Mouse (Mus musculus) kidney, embryonic 14.5 days (tissue): Measurements from ENCODE around the gene Gm10271. TPM values are rescaled to one million over a fixed set of nuclear protein-coding genes. Genes with fewer than 3 reads are reported as not detected.
A peak's percentile ranks its signal among the peaks of the same experiment; 100 is the strongest.

Experiments
- ATAC-seq: fragments of 200-750 bp; cut with Nextera tagmentation; 2 replicates; pipeline ENCODE4 v1.8.0; 2017; ENCODE audit warnings: moderate number of reproducible peaks, mild to moderate bottlenecking, moderate TSS enrichment, moderate library complexity; ENCODE audit not compliant: low FRiP score, low TSS enrichment
- H3K27ac ChIP-seq: fragments of 300-500 bp; sonication (generic); 2 replicates; pipeline ENCODE4 v1.5.1; 2014; ENCODE audit warnings: low read depth, mild to moderate bottlenecking, low read length, moderate library complexity, mixed read lengths
- H3K27me3 ChIP-seq: fragments of 300-500 bp; sonication (generic); 2 replicates; pipeline ENCODE4 v1.6.1; 2014; ENCODE audit warnings: mild to moderate bottlenecking, low read length; ENCODE audit not compliant: control insufficient read depth, insufficient read depth
- H3K36me3 ChIP-seq: fragments of 300-500 bp; sonication (generic); 2 replicates; pipeline ENCODE4 v1.6.1; 2014; ENCODE audit warnings: low read length, mixed read lengths; ENCODE audit not compliant: control insufficient read depth, insufficient read depth
- H3K4me1 ChIP-seq: fragments of 300-500 bp; sonication (generic); 2 replicates; pipeline ENCODE4 v1.6.1; 2014; ENCODE audit warnings: low read length, mixed read lengths; ENCODE audit not compliant: control insufficient read depth, insufficient read depth
- H3K4me2 ChIP-seq: fragments of 300-500 bp; sonication (generic); replicated peaks from 2 replicates; pipeline ENCODE4 v1.6.1; 2014; ENCODE audit warnings: low read depth, mild to moderate bottlenecking, low read length
- H3K4me3 ChIP-seq: fragments of 300-500 bp; sonication (generic); 2 replicates; pipeline ENCODE4 v1.5.1; 2014; ENCODE audit warnings: mild to moderate bottlenecking, low read length
- H3K9ac ChIP-seq: fragments of 300-500 bp; sonication (generic); 2 replicates; pipeline ENCODE4 v1.6.1; 2014; ENCODE audit warnings: low read depth, mild to moderate bottlenecking, low read length, moderate library complexity
- H3K9me3 ChIP-seq: fragments of 300-500 bp; sonication (generic); 2 replicates; pipeline ENCODE4 v1.6.1; 2016; ENCODE audit warnings: low read length; ENCODE audit not compliant: control insufficient read depth
- WGBS: fragments of 180-500 bp; shearing (Covaris S2); extraction: QIAGEN DNeasy Blood & Tissue Kit; methylation state at CpG from one replicate; pipeline ENCODE4 v1.1.7; 2014; 5-methylcytosine and 5-hydroxymethylcytosine counted together
- polyA plus RNA-seq: library from polyadenylated mRNA; unstranded; fragments of >200 nt; fragmentation: Nextera tagmentation; extraction: Ambion mirVana; gene quantifications from 2 replicates; pipeline ENCODE4 v1.2.1, GENCODE M21; 2014

Gm10271 gene
- polyA plus RNA-seq, 1 experiment from 2014 or later, result not detected

DNA sequence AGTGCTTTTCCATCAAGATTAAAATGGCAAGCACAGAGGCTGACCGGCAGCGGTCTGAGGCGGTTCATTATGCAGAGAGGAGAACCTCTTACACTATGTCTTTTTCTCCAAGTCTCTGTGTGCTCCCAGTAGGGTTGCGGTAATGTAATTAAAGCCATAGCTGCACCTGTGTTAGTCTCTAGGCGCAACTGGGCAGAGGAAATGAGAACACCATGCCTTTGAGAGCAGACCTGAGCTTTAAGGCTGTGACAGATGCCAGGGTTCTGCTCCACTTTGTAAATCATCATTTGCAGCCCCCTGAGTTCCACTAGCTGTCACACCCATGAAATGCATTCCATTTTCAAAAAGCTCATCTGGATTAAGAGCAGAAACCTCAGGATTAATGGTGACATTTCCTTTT is 32.3 kb upstream of the Gm10271 start:
- no peak overlapping the region for H3K4me2 ChIP-seq
- 60% methylated on average over 5 of the region's 5 CpGs for WGBS

DNA sequence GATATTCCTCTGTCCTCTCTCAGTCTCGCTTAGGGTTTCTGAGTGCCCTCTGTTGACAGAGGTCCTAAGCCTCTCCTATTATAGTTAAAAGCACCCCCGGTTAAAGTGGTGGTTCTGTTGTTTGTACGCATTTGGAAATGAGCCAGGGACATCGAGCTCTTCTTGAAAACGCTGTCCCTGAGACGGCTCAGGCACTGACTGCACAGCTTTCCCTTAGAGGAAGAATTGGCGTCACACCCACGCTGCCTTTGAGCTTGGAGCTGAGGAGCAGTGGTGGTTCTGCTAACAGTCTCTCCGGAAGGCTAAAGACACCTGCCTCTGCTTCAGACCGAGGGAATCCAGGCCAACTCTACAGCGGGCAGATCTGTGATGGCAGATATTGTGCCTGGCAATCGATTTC is 28.6 kb upstream of the Gm10271 start:
- whole genome bisulfite sequencing, result 74% methylated on average over 12 of the region's 12 CpGs

More for the DNA sequence above, 32.3 kb upstream of the Gm10271 start:
- Histone ChIP-seq H3K4me1 (peaks cover 16% of the 10 kb centered on the region; the same call in 1 of the 2 replicates), H3K4me3 (no peak overlapping the region), H3K27me3 (no peaks in the 10 kb centered on the region), H3K9ac (no peak overlapping the region), H3K27ac (no peak overlapping the region), H3K9me3 (no peaks in the 10 kb centered on the region), H3K36me3 (no peaks in the 10 kb centered on the region)
- no peak; the same call in 1 of the 2 replicates for ATAC-seq

DNA sequence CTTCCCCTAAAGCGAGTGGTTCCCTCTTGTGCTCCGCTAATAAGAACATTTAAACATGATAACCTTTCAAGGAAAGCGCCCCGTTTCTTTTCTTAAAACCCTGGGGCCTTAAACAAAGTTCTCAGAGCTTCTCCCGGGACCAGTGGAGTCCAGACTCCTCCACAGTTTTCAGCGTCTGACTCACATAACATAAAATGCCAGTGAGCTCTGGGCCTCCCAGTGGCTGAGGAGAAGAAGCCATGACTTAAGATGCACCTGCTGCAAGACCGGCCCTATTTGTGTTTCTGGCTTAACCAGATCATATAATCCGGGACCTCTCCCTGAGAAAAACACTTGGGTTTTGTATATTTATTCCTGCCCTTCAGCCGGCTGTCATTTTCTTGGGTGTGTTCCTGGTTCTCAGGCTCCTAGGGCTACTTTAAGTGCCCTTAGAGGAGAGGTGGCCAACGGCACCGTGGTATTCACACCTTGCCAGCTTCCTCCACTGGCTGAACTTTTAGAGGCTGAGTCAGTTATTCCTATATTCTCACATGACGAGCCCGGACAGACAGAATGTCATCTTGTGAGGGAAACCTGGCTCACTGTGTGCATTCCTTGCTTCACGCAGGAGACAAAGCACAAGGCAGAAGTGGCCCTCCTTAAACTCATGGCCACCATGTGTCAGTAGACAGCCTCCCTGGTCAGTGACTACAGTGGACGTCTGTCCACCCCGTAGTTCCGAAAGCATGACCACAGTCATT is 26.5 kb upstream of the Gm10271 start:
- no peaks in the 10 kb centered on the region for H3K9me3 ChIP-seq
- no peak overlapping the region for H3K4me3 ChIP-seq
- no peak overlapping the region for H3K4me2 ChIP-seq
- no peaks in the 10 kb centered on the region for H3K27me3 ChIP-seq
- no peaks in the 10 kb centered on the region for H3K36me3 ChIP-seq
- 76% methylated on average over 17 of the region's 17 CpGs for WGBS
- ATAC-seq, result no peak
- no peak overlapping the region for H3K9ac ChIP-seq
- peaks cover 9% of the 10 kb centered on the region; the same call in 1 of the 2 replicates for H3K4me1 ChIP-seq
- H3K27ac ChIP-seq, result no peak overlapping the region

More for the DNA sequence above, 28.6 kb upstream of the Gm10271 start:
- Histone ChIP-seq H3K27me3 (no peaks in the 10 kb centered on the region), H3K27ac (no peak overlapping the region), H3K9ac (no peak overlapping the region), H3K9me3 (no peaks in the 10 kb centered on the region), H3K4me1 (peaks cover 12% of the 10 kb centered on the region; the same call in 1 of the 2 replicates), H3K4me3 (no peak overlapping the region), H3K36me3 (no peaks in the 10 kb centered on the region), H3K4me2 (no peak overlapping the region)
- no peak for ATAC-seq

DNA sequence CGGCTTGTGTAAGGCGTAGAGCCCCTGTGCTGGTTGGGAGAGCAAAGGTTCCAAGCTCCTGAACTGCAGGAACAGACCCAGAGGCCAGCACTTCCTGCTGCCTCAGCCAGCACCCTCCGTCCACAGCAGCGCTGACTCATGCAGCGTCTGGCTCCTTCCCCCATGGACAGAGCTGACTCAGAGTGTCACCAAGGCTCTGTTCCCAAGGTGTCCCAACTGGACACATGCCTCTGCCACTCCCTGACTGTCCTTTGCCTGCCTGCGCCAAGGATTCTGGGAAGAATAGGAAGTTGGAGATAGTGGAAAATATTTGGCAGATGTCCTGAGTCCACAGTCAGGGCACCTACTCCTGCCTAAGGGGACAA is 23.8 kb upstream of the Gm10271 start:
- no peaks in the 10 kb centered on the region for H3K27me3 ChIP-seq
- 57% methylated on average over 6 of the region's 6 CpGs for WGBS
- ATAC-seq, result peak; percentile 50; the same call in 1 of the 2 replicates

DNA sequence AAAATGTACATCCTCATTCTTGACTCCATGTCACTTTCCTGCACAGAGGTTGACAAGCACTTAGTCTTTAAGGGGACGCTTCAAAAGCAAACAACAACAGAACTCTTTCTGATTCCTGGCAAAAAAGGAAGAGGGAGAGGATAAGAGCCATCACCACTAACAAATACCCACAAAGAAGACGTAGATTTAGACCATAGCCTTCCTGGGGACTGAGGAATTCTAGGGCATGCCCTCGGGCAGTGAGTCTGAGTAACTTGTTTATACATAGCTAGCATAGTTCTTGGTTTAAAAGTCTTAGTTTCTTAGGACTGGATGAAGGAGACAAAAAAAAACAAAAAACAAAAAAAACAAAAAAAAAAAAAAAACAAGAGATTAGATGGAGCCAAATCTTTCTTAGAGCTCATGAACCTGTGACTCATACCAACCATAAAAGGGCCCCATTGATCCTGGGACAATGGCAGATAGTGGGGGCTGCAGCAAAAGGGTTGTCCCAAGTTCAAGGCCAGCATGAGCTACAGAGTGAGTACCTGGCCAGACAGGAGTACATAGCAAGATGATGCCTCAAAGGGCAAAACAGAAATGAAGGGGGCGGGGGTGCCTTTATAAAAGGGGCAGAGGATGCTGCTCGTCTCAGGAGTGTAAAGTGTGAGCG is 23.3 kb upstream of the Gm10271 start:
- no peak for ATAC-seq
- Histone ChIP-seq H3K27ac (no peak overlapping the region), H3K4me2 (no peak overlapping the region), H3K4me1 (peaks cover 5% of the 10 kb centered on the region; the same call in 1 of the 2 replicates), H3K9ac (no peak overlapping the region), H3K27me3 (no peaks in the 10 kb centered on the region), H3K36me3 (no peaks in the 10 kb centered on the region), H3K4me3 (no peak overlapping the region), H3K9me3 (no peaks in the 10 kb centered on the region)
- WGBS, result 78% methylated on average over 6 of the region's 6 CpGs

More for the DNA sequence above, 23.8 kb upstream of the Gm10271 start:
- Histone ChIP-seq H3K4me2 (no peak overlapping the region), H3K36me3 (no peaks in the 10 kb centered on the region), H3K4me1 (peaks cover 5% of the 10 kb centered on the region; the same call in 1 of the 2 replicates), H3K4me3 (no peak overlapping the region), H3K9me3 (no peaks in the 10 kb centered on the region), H3K27ac (no peak overlapping the region), H3K9ac (no peak overlapping the region)

DNA sequence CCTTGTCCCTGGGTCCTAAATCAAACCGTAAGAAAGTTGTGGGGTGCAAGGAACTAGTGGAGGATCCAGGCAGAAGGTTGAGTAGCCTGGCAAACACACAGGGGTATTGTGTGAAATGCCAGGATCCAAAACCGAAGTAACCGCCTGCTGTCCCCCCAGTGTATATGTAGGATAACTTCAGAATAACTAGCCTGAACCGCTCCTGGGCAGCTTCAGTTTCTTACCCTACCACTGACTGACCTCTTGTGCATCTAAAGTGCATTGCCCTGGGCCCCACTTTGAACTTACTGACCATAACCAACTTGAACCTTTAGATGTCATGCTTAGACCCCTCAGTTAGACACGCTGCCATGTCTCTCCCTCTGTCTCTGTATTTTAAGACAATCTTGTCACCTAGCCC is 22.8 kb upstream of the Gm10271 start:
- Histone ChIP-seq H3K4me3 (no peak overlapping the region), H3K9me3 (no peaks in the 10 kb centered on the region), H3K27me3 (no peaks in the 10 kb centered on the region), H3K9ac (no peak overlapping the region), H3K27ac (no peak overlapping the region), H3K36me3 (no peaks in the 10 kb centered on the region), H3K4me1 (peaks cover 5% of the 10 kb centered on the region; the same call in 1 of the 2 replicates), H3K4me2 (no peak overlapping the region)
- 76% methylated on average over 5 of the region's 5 CpGs for WGBS
- ATAC-seq, result no peak

DNA sequence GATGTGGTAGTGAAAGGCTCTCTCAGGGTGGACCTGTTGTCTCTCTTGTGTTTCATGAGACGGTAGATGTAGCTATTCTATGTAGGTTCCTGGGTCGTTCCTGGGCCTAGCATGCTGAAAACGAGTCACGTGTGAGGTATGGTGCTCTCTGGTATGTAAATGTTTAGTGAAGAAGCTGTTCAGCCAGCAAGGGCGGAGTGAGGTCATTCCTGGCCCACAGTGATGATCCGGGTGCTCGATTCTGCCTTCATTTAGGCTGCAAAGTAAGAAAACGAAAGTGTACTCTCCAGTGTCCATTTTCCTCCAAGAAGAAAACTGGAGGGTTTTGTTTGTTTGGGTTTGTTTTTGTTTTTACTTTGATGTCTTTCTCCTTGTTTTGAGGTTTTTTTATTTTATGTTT is 21.6 kb upstream of the Gm10271 start:
- Histone ChIP-seq H3K4me3 (no peak overlapping the region), H3K4me1 (peaks cover 5% of the 10 kb centered on the region; the same call in 1 of the 2 replicates), H3K27ac (no peak overlapping the region), H3K27me3 (no peaks in the 10 kb centered on the region), H3K9ac (no peak overlapping the region), H3K4me2 (no peak overlapping the region), H3K36me3 (no peaks in the 10 kb centered on the region), H3K9me3 (no peaks in the 10 kb centered on the region)
- ATAC-seq, result no peak
- WGBS, result 84% methylated on average over 8 of the region's 8 CpGs

DNA sequence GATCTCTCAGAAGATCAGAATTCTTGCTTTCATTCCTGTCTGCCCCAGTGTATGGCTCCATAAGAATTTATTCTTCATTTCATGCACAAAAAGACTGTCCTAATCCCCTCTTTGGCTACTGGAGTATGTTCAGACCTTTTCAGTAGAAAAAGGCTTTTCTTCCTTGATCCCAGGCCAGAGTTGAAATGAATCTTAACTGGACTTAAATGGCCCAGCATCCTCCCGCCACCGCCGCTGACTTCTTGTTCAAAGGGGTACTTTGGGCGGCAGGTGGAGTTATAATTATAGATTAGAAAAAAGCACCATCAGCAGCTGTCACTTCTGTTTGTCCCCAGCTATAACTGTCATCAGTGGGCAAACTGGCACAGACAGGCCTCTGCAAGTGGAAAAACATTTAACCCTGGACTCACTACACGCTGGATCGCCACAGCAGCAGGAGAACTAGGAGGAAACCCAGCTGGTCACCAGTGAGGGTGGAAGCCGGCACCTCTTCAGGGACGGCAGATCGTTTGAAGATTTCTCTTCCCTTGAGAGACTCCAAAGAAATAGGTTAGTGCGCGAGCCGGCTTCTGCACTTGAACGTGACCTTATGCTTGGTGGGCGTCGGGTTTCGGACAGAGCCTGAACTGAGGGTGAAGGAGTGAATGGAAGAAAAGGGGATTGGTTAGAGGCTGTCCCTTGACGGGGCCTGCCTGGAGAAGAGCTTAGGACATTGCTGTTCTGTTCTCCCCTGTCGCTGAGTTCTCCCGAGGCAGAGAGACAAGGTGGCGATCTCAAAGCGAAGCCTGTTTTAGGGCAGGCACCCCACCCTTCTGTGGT is 14.1 kb upstream of the Gm10271 start, which contains the start of gene Best3:
Best3 (plus strand) TSS at position 51 of the 819 bp plus-strand sequence.
- ATAC-seq, result 0 out of 2 replicates have a peak, but pooled peaks have one; percentile 39
- H3K9me3 ChIP-seq, result no peaks in the 10 kb centered on the region
- H3K36me3 ChIP-seq, result no peaks in the 10 kb centered on the region
- H3K27me3 ChIP-seq, result no peaks in the 10 kb centered on the region
- 31% methylated on average over 21 of the region's 21 CpGs for WGBS
- no peak within 1 kb of the TSS for H3K27ac ChIP-seq
- no peak within 1 kb of the TSS; the same call in 1 of the 2 replicates for H3K4me2 ChIP-seq
- 0 out of 2 replicates have a peak within 1 kb of the TSS, but pooled peaks have one; percentile 8 for H3K9ac ChIP-seq
- H3K4me3 ChIP-seq, result no peak within 1 kb of the TSS
- H3K4me1 ChIP-seq, result 0 out of 2 replicates have a peak, but pooled peaks cover 6% of the 10 kb centered on the region
